Mouse (Mus musculus) gastrocnemius, postnatal 36 days (tissue): ENCODE data around the gene Hip1. TPM values are rescaled to one million over a fixed set of nuclear protein-coding genes. Genes with fewer than 3 reads are reported as not detected.
"Not testable (repeated sequence)": the region's sequence is repeated elsewhere in the genome, so short reads cannot be mapped to it uniquely, and the experiment has no call there.

Experiments
- DNase-seq, 2 experiments: peaks; one replicate each; pipeline ENCODE4 v3.0.0; 2022
- intact Hi-C: fragments of 180-260 bp; cut with DNase I; formaldehyde crosslinking; loops from one replicate; pipeline ENCODE4 v1.15.1; 2025
- total RNA-seq, 2 experiments: library from RNA; stranded (reverse); gene quantifications; 2 replicates each; pipeline ENCODE4 v1.2.3; 2021

Hip1 gene
- total RNA-seq, 2 experiments from 2014 or later, result 23.5 to 25.4 TPM

- DNase-seq, result no peak
- intact Hi-C loops, result loop anchor here (5.0 kb wide), 1 partner anchor 36 kb away; no protein-coding TSS in a partner anchor
Measured at GRCm38 (mm10) chr5:135456515-135456914, 88.4 kb downstream of the Hip1 start.

DNA sequence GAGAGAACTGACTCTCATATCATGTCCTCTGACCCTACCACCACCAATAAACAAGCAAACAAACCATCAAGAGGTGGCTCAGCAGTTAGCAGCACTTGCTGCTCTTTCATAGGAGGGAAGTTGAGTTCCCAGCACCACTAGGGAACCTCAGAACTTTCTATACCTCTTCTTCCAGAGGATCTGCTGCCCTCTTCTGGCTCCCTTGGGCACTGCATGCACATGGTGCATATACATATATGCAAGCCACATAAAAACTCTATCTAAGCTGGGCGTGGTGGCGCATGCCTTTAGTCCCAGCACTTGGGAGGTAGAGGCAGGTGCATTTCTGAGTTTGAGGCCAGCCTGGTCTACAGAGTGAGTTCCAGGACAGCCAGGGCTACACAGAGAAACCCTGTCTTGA is 90.7 kb downstream of the Hip1 start:
- intact Hi-C loops, result no loop called here

DNA sequence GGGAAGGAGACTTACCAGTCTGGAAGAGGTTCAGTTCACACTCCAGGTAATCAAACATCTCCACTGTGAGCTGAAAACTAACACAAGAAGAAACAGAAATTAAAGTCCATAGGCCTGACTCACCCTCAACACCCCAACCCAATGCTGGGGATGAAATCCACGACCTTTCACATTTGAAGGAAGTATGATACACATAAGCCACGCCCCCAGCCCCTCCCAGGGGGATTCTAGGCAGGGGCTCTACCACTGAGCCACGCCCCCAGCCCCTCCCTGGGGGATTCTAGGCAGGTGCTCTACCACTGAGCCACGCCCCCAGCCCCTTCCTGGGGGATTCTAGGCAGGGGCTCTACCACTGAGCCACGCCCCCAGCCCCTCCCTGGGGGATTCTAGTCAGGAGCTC is 93.4 kb downstream of the Hip1 start:
- intact Hi-C loops, result not testable (repeated sequence)

More for the DNA sequence above, 90.7 kb downstream of the Hip1 start:
- no peak for DNase-seq

DNA sequence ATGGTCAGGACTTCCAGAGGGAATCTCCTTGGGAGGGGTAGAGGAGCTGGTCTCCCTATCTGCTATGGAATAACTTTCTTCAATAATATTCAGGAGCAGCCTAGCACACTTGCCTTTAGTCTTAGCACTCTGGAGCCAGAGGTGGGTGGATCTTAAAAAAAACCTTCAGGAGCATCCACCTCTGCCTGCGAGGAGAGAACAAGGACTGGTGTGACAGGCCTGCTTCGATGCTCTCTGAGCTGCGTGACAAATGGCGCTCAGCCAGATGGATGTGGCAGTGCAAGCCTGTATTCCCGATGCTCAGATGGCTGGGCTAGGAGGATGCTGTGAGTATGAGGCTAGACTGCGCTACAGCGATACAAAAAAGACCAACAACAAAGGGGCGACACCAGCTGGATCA is 93.8 kb downstream of the Hip1 start:
- intact Hi-C loops, result no loop called here

More for the DNA sequence above, 93.4 kb downstream of the Hip1 start:
- not testable (repeated sequence) for DNase-seq

GRCm38 (mm10) chr5:135445755-135446154 is 99.2 kb downstream of the Hip1 start:
- no peak for DNase-seq
- intact Hi-C loops, result no loop called here

More for the DNA sequence above, 93.8 kb downstream of the Hip1 start:
- DNase-seq, result no peak

- no peak for DNase-seq
- intact Hi-C loops, result no loop called here
Measured at GRCm38 (mm10) chr5:135442430-135442829, 102.5 kb downstream of the Hip1 start.

DNA sequence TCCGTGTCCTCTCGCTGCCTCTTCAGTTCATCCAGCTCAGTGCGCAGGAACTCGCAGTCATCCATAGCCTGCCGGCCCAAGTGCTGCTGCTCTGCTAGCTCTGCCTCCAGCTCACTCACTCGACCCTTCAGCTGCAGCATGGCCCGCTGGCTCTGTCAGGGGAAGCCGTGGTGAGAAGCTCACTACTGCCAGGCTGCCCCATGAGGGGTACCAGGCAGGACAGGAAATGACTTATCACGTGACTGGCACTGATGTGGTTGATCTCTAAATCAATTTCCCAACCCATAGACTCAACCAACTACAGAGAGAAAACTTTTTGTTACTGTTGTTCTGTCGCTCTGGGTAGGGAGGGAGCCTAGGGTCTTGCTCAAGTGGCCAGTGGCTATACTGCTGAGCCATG is 109.9 kb downstream of the Hip1 start:
- DNase-seq, result no peak
- intact Hi-C loops, result no loop called here

GRCm38 (mm10) chr5:135433861-135434260 is 111.1 kb downstream of the Hip1 start:
- DNase-seq, result no peak
- intact Hi-C loops, result no loop called here

DNA sequence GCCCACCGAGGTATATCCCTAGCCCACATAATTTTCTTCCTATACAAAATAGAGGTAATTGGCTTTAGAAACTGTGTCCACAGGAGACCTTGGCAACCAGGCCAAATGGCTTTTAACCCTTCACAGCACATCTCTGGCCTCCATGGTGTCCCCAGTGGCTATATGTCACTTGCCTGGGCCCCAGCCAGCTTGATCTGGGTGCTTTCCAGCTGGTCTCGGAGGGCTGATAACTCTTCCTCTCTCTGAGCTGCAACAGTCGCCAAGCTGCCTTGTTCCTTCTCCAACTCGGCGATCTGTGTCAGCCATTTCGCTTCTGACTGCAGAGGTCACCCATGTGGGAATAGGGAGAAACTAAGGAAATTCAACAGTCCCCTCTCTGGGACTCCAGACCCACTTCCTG is 113.8 kb downstream of the Hip1 start:
- DNase-seq, result no peak
- intact Hi-C loops, result no loop called here

- intact Hi-C loops, result loop anchor here (2.0 kb wide), 1 partner anchor 66 kb away; no protein-coding TSS in a partner anchor
- DNase-seq, result no peak
Measured at GRCm38 (mm10) chr5:135428786-135429185, 116.1 kb downstream of the Hip1 start.

DNA sequence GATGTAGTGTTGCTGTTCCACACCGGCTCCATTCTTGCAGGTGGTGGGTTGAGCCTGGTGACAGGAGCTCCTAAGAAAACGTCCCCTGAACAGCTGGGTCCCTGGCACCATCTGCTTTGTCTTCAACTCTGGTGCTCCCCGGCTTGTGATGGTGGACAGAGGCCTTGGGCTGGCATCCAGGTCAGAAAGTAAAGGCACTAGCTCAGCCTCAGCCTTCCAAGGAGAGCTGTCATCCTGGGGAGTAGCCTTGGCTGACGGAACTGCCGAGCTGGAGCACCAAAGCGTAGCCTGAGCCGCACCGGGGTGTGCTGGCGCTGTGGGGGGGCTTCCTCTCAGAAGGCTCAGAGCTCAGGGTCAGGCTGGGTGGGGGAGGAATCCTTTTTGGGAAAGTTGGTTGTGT is 134.7 kb downstream of the Hip1 start:
- no peak for DNase-seq
- intact Hi-C loops, result loop anchor here (5.0 kb wide), 1 partner anchor 77 kb away; no protein-coding TSS in a partner anchor

DNA sequence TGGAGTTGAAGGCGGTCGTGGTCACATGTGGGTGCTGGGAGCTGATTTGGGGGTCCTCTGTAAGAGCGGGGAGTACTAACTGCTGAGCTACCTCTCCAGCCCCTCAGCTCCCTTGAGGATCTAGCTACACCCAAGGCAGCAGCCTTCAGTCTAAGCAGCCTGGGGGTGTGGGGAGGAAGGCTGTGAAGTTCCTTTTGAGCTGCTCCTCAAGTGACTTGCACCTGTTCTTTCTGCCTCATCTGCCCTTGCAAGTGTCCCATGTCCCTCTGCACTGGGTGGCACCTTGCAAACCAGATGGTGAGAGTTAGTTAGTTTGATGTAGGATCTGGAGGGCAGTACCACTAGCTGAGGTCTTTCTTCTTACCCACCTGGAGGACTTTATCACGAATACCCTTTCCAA is 136.8 kb downstream of the Hip1 start:
- intact Hi-C loops, result no loop called here
- no peak for DNase-seq

GRCm38 (mm10) chr5:135405437-135405836 is 139.5 kb downstream of the Hip1 start:
- intact Hi-C loops, result no loop called here
- DNase-seq, result no peak

DNA sequence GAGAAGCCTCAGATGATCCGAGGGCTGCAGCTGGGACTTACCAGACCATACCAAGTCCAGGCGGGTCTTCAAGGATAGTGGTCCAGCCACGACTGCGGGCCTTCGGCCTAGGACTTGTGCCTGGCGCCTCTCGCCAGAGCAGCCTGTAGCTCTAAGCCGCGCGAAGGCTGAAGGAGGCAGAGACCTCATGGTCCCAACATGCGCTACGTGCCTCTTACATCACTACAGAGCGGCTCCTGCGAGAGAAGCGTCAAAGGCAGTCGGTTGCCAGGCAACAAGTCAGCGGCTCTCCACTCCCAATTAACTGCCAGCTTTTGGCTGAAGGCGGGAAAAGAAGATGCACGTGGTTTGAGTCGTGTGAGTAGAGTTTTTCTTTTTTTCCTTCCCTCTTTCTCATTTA is 140.3 kb downstream of the Hip1 start:
- no peak for DNase-seq
- intact Hi-C loops, result no loop called here

GRCm38 (mm10) chr5:135400244-135400643 is 144.7 kb downstream of the Hip1 start:
- DNase-seq, result peak; percentile 63 to 78
- intact Hi-C loops, result loop anchor here (2.0 kb wide), 1 partner anchor 95 kb away; no protein-coding TSS in a partner anchor

DNA sequence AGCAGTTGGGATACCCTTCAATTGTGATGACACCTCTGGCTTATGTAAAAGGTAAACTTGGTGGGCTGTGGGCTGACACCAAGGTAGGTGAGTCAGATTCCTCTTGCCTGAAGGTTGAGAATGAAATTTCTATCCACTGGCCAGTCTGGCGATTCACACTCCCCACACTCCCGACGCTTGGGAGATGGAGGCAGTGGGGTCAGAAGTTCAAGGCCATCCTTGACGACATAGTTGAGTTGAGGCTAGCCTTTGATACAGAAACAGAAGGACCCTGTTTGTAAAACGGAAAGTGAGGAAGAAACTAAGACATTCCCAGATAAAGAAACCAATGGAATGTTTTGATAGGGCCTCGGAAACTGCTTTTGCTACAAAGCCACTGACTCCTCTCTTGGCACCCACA is 145.5 kb downstream of the Hip1 start:
- intact Hi-C loops, result loop anchor here (5.0 to 10.0 kb wide), 2 partner anchors 143 to 365 kb away; no protein-coding TSS in a partner anchor
- DNase-seq, result no peak

DNA sequence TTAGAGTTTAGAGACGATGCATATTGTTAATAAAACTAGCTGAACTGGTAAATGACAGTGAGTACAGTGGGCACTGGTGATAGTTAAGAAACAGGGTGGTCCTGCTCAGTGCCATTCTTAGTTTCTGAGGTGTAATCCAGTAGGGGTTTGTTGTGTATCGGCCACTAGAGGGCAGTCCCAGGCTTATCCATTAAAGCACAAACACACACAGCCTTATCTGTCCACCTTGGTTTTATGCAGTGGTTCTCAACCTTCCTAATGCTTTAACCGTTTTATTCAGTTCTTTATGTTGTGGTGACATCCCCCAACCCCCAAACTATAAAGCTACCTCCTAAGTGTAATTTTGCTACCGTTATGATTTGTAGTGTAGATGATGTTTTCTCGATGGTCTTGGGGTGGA is 149.1 kb downstream of the Hip1 start:
- DNase-seq, result no peak
- intact Hi-C loops, result loop anchor here (5.0 to 10.0 kb wide), 2 partner anchors 146 to 369 kb away; no protein-coding TSS in a partner anchor

GRCm38 (mm10) chr5:135394004-135394823 is 150.7 kb downstream of the Hip1 start, which contains the start of gene Pom121:
Gene Pom121, minus strand, starts transcription at chr5:135394546.
- peak; percentile 63 to 69 for DNase-seq
- intact Hi-C loops, result loop anchor here (10.0 kb wide), 1 partner anchor 371 kb away; no protein-coding TSS in a partner anchor

DNA sequence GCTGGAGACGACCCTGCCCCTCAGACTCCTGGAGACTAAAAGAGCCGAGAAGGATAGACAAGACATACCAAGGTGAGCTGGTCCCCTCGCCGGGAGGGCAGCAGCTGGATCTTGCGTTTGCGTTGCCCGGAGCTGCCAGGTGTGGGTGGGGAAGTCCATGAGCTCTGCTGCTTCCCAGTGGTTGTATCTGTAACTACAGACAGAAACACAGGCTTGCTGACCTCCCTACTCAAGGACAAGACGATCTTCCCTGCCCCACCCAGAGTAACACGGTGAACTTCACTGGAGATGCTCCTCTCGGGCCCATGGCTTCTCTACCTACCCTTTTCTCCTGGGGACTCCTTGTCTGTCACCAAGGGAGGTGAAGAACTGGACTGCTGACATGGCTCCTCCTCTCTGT is 161.1 kb downstream of the Hip1 start:
- no peak for DNase-seq
- intact Hi-C loops, result no loop called here

DNA sequence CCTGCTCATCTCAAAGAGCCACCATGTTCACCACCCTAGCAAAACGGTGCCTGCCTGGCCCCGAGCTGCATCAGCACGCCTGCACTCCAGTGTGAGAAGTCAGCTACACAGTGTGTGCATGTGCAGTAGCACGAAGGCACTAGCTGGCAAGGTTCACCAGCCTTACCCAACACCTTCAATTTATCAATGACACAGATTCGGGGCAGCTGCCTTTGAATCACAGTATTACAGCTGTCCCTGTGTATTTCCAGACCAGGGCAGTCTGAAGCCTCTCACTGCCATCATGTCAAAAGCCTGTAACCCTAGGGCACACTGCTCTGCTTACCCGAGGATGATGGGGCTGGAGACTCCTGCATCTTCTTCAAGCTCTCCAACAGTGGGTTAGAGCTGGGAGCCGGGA is 162.2 kb downstream of the Hip1 start:
- intact Hi-C loops, result no loop called here
- no peak for DNase-seq

DNA sequence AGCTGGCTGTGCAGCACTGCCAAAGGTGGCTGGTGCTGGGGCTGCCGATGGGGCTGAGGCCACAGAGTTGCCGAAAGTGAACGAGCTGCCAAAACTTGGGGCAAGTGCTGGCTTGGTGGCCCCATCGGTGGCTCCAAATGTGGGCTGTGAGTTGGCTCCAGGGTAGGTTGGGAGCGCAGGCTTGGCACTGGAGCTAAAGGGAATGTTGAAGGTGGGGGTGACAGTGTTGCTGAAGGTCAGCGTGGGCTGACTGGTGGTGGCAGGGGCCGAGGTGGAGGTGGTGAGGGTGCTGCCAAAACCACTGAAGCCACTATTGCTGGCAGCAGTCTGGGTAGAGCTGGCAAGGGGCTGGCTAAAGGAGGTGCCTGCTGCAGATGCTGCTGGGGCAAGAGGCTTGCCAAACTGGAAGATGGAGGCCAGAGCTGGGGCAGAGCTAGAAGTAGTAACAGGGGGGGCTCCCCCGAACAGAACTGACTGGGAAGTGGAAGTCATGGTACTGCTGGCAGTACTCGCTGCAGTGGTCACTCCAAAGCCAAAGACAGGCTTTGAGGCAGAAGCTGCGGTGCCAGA is 163.5 kb downstream of the Hip1 start:
- intact Hi-C loops, result no loop called here
- DNase-seq, result no peak

- intact Hi-C loops, result no loop called here
- no peak for DNase-seq
Measured at GRCm38 (mm10) chr5:135380681-135381080, 164.2 kb downstream of the Hip1 start.
